Mouse (Mus musculus): ENCODE results near the gene Slc6a13.
A peak's percentile ranks its signal among the peaks of the same experiment; 100 is the strongest.

DNA sequence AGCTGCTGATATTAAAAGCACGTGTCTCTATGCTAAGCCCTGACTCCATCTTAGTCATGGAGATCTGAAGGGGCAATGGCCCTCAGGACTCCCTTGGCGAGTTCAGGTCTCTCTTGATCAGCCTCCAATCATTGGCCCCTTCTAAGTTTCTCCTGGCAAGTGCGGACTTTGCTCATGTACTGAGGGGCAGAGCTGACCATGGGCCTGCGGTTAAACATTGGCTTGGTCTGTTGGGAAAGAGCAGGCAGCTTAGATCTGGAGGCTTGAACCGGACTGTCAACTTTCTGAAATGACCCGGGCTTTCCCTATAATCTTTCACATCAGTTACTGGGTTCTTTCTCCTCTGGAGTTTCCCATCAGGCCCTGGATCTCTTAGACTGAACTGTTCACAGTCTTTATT is 11.0 kb downstream of the Slc6a13 start:
- TF ChIP-seq CTCF (IDR thresholded peaks at IDR 0.05; ENCODE audit: low read depth) = no peak
- TF ChIP-seq EP300 (IDR thresholded peaks at IDR 0.05; ENCODE audit: low read depth) = peak; percentile 44

Data from liver, postnatal 0 days (tissue).